Mouse (Mus musculus): Measurements from ENCODE around the gene Fam69a.
"Not testable (repeated sequence)": the region's sequence is repeated elsewhere in the genome, so short reads cannot be mapped to it uniquely, and the experiment has no call there.

Fam69a gene

GRCm38 (mm10) chr5:107986967-107987834, at the start of gene Fam69a:
TSS of gene Fam69a (minus strand) at chr5:107987085.
- peak; percentile 71 for DNase-seq (ENCODE audit: low read depth, low spot score)

- no peak for DNase-seq (ENCODE audit: low read depth, low spot score)
Measured at GRCm38 (mm10) chr5:108035523-108035922, 48.6 kb upstream of the Fam69a start.

GRCm38 (mm10) chr5:108034194-108034593, 47.3 kb upstream of the Fam69a start:
- DNase-seq (ENCODE audit: low read depth, low spot score), result no peak

- DNase-seq (ENCODE audit: low read depth, low spot score), result no peak
Measured at GRCm38 (mm10) chr5:108031267-108031666, 44.4 kb upstream of the Fam69a start.

GRCm38 (mm10) chr5:108029968-108030367, 43.1 kb upstream of the Fam69a start:
- no peak for DNase-seq (ENCODE audit: low read depth, low spot score)

GRCm38 (mm10) chr5:108028797-108029536, 42.1 kb upstream of the Fam69a start:
- not testable (repeated sequence) for DNase-seq (ENCODE audit: low read depth, low spot score)

GRCm38 (mm10) chr5:108028230-108028629, 41.3 kb upstream of the Fam69a start:
- DNase-seq (ENCODE audit: low read depth, low spot score), result no peak

- no peak for DNase-seq (ENCODE audit: low read depth, low spot score)
Measured at GRCm38 (mm10) chr5:108021346-108021745, 34.5 kb upstream of the Fam69a start.

- no peak for DNase-seq (ENCODE audit: low read depth, low spot score)
Measured at GRCm38 (mm10) chr5:108019367-108019766, 32.5 kb upstream of the Fam69a start.

- DNase-seq (ENCODE audit: low read depth, low spot score), result no peak
Measured at GRCm38 (mm10) chr5:108017232-108017631, 30.3 kb upstream of the Fam69a start.

- DNase-seq (ENCODE audit: low read depth, low spot score), result no peak
Measured at GRCm38 (mm10) chr5:108015422-108015821, 28.5 kb upstream of the Fam69a start.

- no peak for DNase-seq (ENCODE audit: low read depth, low spot score)
Measured at GRCm38 (mm10) chr5:108014173-108014572, 27.3 kb upstream of the Fam69a start.

GRCm38 (mm10) chr5:108009721-108010120, 22.8 kb upstream of the Fam69a start:
- DNase-seq (ENCODE audit: low read depth, low spot score), result no peak

GRCm38 (mm10) chr5:108005134-108005533, 18.2 kb upstream of the Fam69a start:
- DNase-seq (ENCODE audit: low read depth, low spot score), result no peak

- no peak for DNase-seq (ENCODE audit: low read depth, low spot score)
Measured at GRCm38 (mm10) chr5:108002734-108003133, 15.8 kb upstream of the Fam69a start.

GRCm38 (mm10) chr5:108000776-108001548, 14.1 kb upstream of the Fam69a start:
- no peak for DNase-seq (ENCODE audit: low read depth, low spot score)

GRCm38 (mm10) chr5:107997717-107998116, 10.8 kb upstream of the Fam69a start:
- DNase-seq (ENCODE audit: low read depth, low spot score), result no peak

- no peak for DNase-seq (ENCODE audit: low read depth, low spot score)
Measured at GRCm38 (mm10) chr5:107995936-107996335, 9.1 kb upstream of the Fam69a start.

GRCm38 (mm10) chr5:107987835-107988251, 958 bp upstream of the Fam69a start:
- DNase-seq (ENCODE audit: low read depth, low spot score), result no peak

GRCm38 (mm10) chr5:107986255-107986966, 474 bp downstream of the Fam69a start:
- DNase-seq (ENCODE audit: low read depth, low spot score), result no peak

- no peak for DNase-seq (ENCODE audit: low read depth, low spot score)
Measured at GRCm38 (mm10) chr5:107983946-107984345, 2.9 kb downstream of the Fam69a start.

Measured in WW6 (cell line).